Mouse (Mus musculus) liver, embryonic 15.5 days (tissue): ENCODE measurements around the gene Nkx2-5. TPM values are rescaled to one million over a fixed set of nuclear protein-coding genes. Genes with fewer than 3 reads are reported as not detected.

Source experiments
- ATAC-seq: fragments of 200-750 bp; cut with Nextera tagmentation; 2 replicates; pipeline ENCODE4 v1.8.0; 2017; ENCODE audit warnings: moderate number of reproducible peaks, mild to moderate bottlenecking, moderate library complexity; ENCODE audit not compliant: insufficient read depth
- H3K27ac ChIP-seq: fragments of 300-500 bp; sonication (generic); replicated peaks from 2 replicates; pipeline ENCODE4 v1.5.1; 2015; ENCODE audit warnings: mild to moderate bottlenecking, inconsistent platforms
- H3K27me3 ChIP-seq: fragments of 300-500 bp; sonication (generic); 2 replicates; pipeline ENCODE4 v1.6.1; 2015; ENCODE audit warnings: mild to moderate bottlenecking, inconsistent platforms
- H3K36me3 ChIP-seq: fragments of 300-500 bp; sonication (generic); replicated peaks from 2 replicates; pipeline ENCODE4 v1.6.1; 2015; ENCODE audit warnings: moderate library complexity, mild to moderate bottlenecking, inconsistent platforms
- H3K4me1 ChIP-seq: fragments of 300-500 bp; sonication (generic); replicated peaks from 2 replicates; pipeline ENCODE4 v1.6.1; 2015; ENCODE audit warnings: inconsistent platforms
- H3K4me2 ChIP-seq: fragments of 300-500 bp; sonication (generic); 2 replicates; pipeline ENCODE4 v1.6.1; 2015; ENCODE audit warnings: moderate library complexity, mild to moderate bottlenecking, inconsistent platforms
- H3K4me3 ChIP-seq: fragments of 300-500 bp; sonication (generic); replicated peaks from 2 replicates; pipeline ENCODE4 v1.5.1; 2015; ENCODE audit warnings: mild to moderate bottlenecking, inconsistent platforms
- H3K9ac ChIP-seq: fragments of 300-500 bp; sonication (generic); 2 replicates; pipeline ENCODE4 v1.6.1; 2015; ENCODE audit warnings: moderate library complexity, mild to moderate bottlenecking, inconsistent platforms
- H3K9me3 ChIP-seq: fragments of 300-500 bp; sonication (generic); replicated peaks from 2 replicates; pipeline ENCODE4 v1.6.1; 2016; ENCODE audit warnings: inconsistent platforms
- WGBS: fragments of 180-500 bp; shearing (Covaris S2); methylation state at CpG from one replicate; pipeline ENCODE4 v1.1.7; 2015; ENCODE audit warnings: mixed read lengths; ENCODE audit not compliant: insufficient replicate concordance; 5-methylcytosine and 5-hydroxymethylcytosine counted together
- polyA plus RNA-seq: library from polyadenylated mRNA; unstranded; fragments of >200 nt; fragmentation: Nextera tagmentation; extraction: Ambion mirVana; gene quantifications from 2 replicates; pipeline ENCODE4 v1.2.1, GENCODE M21; 2015

The Nkx2-5 gene
- polyA plus RNA-seq, 1 experiment from 2014 or later = 0.29 TPM

DNA sequence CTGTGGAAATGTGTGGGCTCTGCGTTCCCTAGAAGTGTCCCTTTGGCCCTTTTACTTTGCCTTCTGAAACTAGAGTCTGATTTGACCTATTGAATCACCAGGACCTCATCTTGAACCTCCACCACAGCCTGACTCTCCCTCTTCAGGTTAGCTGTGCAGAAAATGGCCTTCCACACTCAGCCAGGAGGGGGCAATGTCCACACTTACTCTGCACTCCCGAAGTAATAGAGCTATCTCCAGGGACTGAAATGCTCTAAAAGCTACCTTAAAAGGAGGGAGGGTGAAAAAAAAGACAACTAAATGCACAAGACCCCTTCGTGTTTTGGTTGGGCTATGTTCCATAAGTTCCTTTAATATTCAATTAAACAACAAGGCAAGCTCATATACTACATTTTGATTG, 50.1 kb downstream of the Nkx2-5 start:
- H3K27me3 ChIP-seq = peaks cover 6% of the 10 kb centered on the region; the same call in 1 of the 2 replicates
- no peaks in the 10 kb centered on the region for H3K4me1 ChIP-seq
- H3K36me3 ChIP-seq = peaks cover 34% of the 10 kb centered on the region
- H3K27ac ChIP-seq = no peak overlapping the region
- no peak overlapping the region for H3K4me2 ChIP-seq
- H3K4me3 ChIP-seq = no peak overlapping the region
- WGBS = 16% methylated on average over 3 of the region's 3 CpGs
- no peak for ATAC-seq
- H3K9ac ChIP-seq = no peak overlapping the region
- H3K9me3 ChIP-seq = no peaks in the 10 kb centered on the region

DNA sequence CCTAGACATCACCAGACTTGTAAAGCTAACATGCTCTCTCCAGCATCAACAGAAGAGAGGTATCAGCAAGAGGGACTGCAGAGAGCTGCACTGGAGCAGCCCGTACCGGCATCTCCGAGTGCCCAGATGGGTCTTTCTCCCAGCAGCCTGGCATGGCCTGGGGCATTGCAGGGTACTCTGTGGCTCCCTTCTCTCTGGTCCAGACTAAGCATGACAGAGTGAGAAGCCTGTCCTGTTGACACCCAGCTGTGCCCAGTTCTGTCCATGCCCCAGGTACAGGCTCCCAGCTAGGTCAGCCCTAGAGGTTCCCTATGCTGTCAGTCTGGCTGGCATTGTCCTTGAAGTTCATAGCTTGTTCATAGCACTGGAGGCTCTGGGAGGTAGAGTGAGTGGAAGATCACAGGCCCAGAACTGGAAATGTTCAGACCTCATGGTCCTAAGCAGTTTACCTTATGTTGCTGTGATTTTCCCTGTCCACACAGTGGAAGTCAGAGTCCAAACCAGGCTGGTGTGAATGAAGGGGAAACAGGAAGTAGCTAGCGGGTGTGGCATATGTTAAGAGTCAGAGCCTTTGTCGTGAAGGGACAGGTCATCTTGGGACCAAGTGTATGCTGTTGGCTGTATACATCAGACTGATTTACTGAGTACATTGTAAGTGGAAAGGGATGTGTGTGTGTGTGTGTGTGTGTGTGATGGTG, 51.6 kb downstream of the Nkx2-5 start:
- no peak overlapping the region for H3K4me3 ChIP-seq
- no peaks in the 10 kb centered on the region for H3K4me1 ChIP-seq
- H3K36me3 ChIP-seq = peaks cover 49% of the 10 kb centered on the region
- WGBS = 63% methylated on average over 5 of the region's 5 CpGs
- H3K9me3 ChIP-seq = no peaks in the 10 kb centered on the region
- no peak overlapping the region for H3K27ac ChIP-seq
- no peak overlapping the region for H3K4me2 ChIP-seq
- ATAC-seq = no peak
- no peaks in the 10 kb centered on the region for H3K27me3 ChIP-seq
- no peak overlapping the region for H3K9ac ChIP-seq

DNA sequence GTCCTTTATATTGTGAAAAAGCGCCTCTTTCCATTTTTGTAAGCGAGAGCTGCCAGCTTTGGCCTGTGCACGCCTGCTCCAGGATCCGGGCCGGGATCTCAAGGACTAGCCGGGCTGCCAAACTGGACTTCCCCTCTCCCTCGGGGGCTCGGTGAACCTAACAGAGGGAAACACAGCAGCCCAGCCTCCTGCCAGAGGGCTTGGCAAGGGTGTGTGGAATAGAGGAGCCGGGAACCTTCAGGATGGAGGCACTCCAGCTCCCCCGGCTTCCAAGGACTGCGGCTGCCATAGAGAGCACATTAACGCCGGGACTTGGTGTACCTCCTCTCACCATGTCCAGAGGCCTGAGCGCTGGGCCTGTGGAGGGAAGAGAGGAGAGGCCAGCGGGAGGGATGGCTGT, 52.7 kb downstream of the Nkx2-5 start:
- peaks cover 55% of the 10 kb centered on the region for H3K36me3 ChIP-seq
- WGBS = 84% methylated on average over 15 of the region's 15 CpGs

DNA sequence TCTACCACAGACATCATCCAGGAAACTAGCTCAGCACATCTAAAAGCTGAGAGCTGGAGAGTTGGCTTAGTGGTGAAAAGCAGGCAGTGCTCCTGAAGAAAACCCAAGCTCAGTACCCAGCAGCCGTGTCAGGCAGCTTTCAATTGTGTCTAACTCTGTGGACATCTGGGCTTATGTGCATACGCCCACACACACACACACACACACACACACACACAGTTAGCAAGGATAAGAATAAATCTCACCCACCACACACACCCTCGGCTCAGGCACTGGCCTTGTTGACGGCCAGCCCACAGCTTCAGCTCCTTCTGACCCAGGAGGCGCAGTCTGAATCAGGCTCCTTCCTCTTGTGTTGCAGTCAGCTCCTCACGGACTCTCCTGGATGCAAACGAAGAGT, 53.2 kb downstream of the Nkx2-5 start:
- Histone ChIP-seq H3K9ac (no peak overlapping the region), H3K4me1 (no peaks in the 10 kb centered on the region), H3K4me2 (no peak overlapping the region), H3K9me3 (no peaks in the 10 kb centered on the region), H3K4me3 (no peak overlapping the region), H3K36me3 (peaks cover 60% of the 10 kb centered on the region), H3K27me3 (no peaks in the 10 kb centered on the region), H3K27ac (no peak overlapping the region)
- 75% methylated on average over 7 of the region's 7 CpGs for WGBS
- ATAC-seq = no peak

More for the DNA sequence above, 52.7 kb downstream of the Nkx2-5 start:
- Histone ChIP-seq H3K4me3 (no peak overlapping the region), H3K27me3 (no peaks in the 10 kb centered on the region), H3K27ac (no peak overlapping the region), H3K9me3 (no peaks in the 10 kb centered on the region), H3K9ac (no peak overlapping the region), H3K4me1 (no peaks in the 10 kb centered on the region), H3K4me2 (no peak overlapping the region)
- no peak for ATAC-seq

DNA sequence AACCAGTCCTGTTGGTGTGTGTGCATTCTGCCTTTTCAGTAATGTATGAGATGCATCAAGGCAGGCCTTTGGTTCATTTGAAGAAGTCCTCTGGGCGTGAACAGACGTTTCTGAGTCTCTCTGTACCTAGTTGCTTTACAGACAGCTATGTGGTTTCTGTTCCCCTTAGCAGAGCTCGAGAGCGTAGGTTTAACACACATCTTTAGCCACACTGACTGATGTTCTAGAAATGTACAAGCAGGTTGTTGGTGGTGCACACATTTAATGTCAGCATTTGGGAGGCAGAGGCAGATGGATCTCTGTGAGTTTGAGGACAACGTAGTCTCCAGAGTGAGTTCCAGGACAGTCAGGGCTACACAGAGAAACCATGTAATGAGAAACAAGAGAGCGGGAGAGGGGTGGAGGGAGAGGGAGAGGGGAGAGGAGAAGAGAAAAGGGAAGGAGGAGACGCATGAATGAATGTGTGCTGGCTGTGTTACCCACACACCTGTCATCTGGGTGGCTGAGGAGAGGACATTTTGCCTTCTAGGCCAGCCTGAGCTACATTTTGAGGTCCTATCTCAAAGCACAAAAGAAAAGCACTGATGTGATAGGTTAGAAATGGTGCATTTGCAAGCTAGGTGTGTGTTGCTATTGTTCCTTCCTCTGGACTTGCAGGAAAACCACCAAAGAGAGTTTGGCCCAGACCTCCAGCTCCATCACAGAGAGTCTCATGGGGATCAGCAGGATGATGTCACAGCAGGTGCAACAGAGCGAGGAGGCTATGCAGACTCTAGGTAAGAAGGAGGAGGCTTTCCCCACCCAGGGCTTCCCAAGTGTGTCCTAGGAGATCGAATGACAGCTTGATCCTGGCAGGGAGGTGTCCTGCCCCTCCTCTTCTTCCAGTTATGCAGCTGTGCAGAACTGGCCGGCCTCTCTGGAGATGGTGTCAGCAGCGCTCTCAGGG, 54.3 kb downstream of the Nkx2-5 start:
- peaks cover 66% of the 10 kb centered on the region for H3K36me3 ChIP-seq

DNA sequence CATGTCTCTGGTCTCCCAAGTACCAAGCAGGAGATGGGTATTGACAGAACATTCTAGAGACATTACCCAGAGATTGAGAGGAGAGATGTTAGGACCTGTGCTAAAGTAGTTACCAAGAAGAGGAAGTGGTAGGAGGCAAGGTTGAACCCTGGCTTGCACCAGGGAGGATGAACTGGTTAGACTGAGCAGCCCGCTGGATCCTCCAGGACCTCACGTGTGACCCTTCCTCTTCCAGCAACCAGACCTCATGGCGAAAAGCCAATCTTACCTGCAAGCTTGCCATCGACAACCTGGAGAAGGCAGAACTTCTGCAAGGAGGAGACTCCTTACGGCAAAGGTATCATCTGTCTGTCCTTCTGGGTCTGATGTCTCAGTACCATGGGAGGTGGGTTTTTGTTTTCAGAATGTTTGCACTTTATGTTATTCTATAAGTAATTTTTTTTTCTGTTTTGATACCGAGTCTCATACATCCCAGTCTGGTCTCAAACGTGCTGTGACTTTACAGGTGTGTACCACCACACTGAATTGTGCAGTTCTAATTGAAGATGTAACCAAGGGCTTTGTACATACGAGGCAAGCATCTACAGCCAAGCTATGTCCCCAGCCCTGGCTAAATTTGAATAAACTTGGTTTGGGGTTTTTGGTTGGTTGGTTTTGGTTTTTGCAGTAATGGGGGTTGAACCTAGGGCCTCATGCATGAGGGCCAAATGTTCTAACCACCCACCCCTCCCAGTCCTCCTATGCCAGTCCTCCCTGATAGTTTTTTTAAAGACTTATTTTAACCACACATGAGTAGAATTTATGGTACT, 55.1 kb downstream of the Nkx2-5 start:
- ATAC-seq = no peak
- Histone ChIP-seq H3K27me3 (no peaks in the 10 kb centered on the region), H3K4me3 (no peak overlapping the region), H3K36me3 (peaks cover 70% of the 10 kb centered on the region), H3K27ac (no peak overlapping the region), H3K9me3 (no peaks in the 10 kb centered on the region), H3K9ac (no peak overlapping the region), H3K4me1 (peaks cover 14% of the 10 kb centered on the region), H3K4me2 (no peak overlapping the region)
- 79% methylated on average over 8 of the region's 8 CpGs for WGBS

More for the DNA sequence above, 54.3 kb downstream of the Nkx2-5 start:
- no peaks in the 10 kb centered on the region for H3K27me3 ChIP-seq
- 71% methylated on average over 11 of the region's 11 CpGs for WGBS
- H3K4me1 ChIP-seq = peaks cover 5% of the 10 kb centered on the region; the same call in 1 of the 2 replicates
- ATAC-seq = no peak
- H3K4me3 ChIP-seq = no peak overlapping the region
- H3K4me2 ChIP-seq = no peak overlapping the region
- H3K9ac ChIP-seq = no peak overlapping the region
- H3K27ac ChIP-seq = no peak overlapping the region
- H3K9me3 ChIP-seq = no peaks in the 10 kb centered on the region

DNA sequence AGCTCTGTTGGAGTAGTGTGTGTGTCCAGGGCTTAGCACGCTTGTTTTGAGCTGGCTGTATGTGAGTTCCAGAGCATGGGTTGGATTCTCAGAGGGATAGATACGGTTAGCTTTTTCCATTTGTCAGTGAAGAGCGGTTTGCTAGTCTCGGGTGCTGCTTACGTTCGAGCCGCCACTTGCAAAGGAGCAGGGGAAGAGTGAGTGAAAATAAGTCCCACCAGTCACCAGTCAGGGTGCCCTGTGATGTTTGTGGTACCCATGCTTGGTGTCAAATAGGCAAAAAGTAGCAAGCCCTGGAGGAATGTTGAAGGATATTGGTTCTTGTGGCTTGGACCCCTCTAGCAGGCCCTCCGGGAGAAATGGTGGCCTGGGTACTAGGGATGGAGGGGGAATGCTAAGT, 55.8 kb downstream of the Nkx2-5 start:
- no peak for ATAC-seq
- no peaks in the 10 kb centered on the region for H3K9me3 ChIP-seq
- WGBS = 82% methylated on average over 8 of the region's 8 CpGs
- H3K36me3 ChIP-seq = peaks cover 77% of the 10 kb centered on the region
- peaks cover 20% of the 10 kb centered on the region for H3K4me1 ChIP-seq
- H3K4me2 ChIP-seq = no peak overlapping the region
- no peak overlapping the region for H3K27ac ChIP-seq
- H3K27me3 ChIP-seq = no peaks in the 10 kb centered on the region
- no peak overlapping the region for H3K4me3 ChIP-seq
- no peak overlapping the region for H3K9ac ChIP-seq

Other genes with a start within 250 kb of the Nkx2-5 start
- gene Atp6v0e, start 181.8 kb downstream of the Nkx2-5 start, polyA plus RNA-seq = 141 and 154 TPM in 2 replicates
- gene Crebrf, start 129.4 kb downstream of the Nkx2-5 start, polyA plus RNA-seq = 4.2 and 4.7 TPM in 2 replicates
- gene Bnip1, start 63.9 kb downstream of the Nkx2-5 start, polyA plus RNA-seq = 21.0 and 22.8 TPM in 2 replicates
- gene Kifc5b, start 72.1 kb upstream of the Nkx2-5 start, polyA plus RNA-seq = 5.2 and 5.9 TPM in 2 replicates
- 1.8 and 2.6 TPM in 2 replicates for gene Phf1, start 88.0 kb upstream of the Nkx2-5 start, polyA plus RNA-seq
- 85.9 and 86.7 TPM in 2 replicates for gene Cuta, start 94.6 kb upstream of the Nkx2-5 start, polyA plus RNA-seq
- 0.21 and 0.28 TPM in 2 replicates for gene Syngap1, start 96.2 kb upstream of the Nkx2-5 start, polyA plus RNA-seq
- 5.0 and 5.8 TPM in 2 replicates for gene Zbtb9, start 128.2 kb upstream of the Nkx2-5 start, polyA plus RNA-seq
- 2.0 and 2.1 TPM in 2 replicates for gene Bak1, start 184.0 kb upstream of the Nkx2-5 start, polyA plus RNA-seq
- 0.67 and 0.89 TPM in 2 replicates for gene Itpr3, start 212.3 kb upstream of the Nkx2-5 start, polyA plus RNA-seq